Mouse (Mus musculus): ENCODE results near the gene Itga5. TPM values are rescaled to one million over a fixed set of nuclear protein-coding genes. Genes with fewer than 3 reads are reported as not detected.

The Itga5 gene
- total RNA-seq, 2 experiments from 2014 or later: 38.0 to 38.2 TPM

DNA sequence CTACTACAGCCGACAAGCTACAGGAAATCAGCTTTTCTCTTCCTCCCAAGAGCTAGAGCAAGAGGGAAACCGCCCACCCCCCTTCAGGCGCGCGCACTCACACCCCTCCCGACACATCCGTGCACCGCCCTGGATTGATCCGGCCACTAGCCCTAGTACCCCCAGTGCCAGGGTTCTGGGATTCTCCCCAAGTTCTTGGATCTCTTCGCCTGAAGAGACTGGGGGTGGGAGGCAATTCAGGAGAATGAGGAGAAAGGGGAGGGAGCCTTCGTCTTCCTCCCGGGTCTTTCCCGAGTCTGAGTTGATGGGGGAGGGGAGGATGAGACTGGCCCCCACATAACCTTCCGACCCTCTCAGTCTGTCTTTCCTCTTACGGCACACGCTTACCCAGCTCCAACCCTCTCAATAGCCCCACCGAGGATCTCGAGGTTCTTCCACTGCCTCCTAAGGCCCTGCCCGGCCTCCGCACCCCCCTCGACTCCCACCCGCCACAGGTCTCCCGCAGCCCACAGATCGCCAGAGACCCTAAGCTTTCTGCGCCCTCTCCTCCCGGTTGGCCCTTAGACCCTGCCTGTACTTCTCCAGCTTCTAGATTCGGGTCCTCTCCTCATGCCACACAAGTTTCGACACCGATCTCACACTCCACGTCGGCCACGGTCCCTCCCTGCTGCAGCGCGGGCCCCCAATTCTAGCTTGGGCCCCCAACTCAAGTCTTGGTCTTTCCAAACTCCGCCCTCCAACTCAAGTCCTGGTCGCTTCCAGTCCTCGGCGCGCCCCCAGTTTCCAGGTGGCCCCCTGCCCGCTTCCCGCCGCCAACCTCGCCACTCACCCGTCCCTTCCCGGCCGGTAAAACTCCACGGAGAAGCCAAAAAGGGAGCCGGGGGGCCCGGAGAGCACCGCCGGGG, 840 bp downstream of the Itga5 start:
- DNase-seq: peak; percentile 67

DNA sequence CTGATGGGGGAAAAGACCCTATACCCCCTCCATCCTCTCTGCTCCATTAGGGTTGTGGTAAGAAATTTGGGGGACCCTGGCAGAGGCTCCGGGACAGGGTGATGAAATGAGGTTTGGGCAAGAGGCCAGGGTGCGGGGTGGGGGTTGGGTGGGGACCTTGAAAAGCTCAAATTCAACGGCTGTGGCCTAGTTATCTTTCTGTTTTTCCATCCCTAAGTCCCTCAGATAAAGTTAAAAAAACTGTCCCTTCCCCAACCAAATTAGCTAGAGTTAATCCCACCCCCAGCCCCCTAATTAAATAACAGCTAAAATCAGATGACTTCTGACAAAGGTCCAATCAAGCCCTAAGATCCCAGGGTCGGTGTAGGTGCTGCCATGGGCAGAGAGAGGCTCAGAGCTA, 1.8 kb downstream of the Itga5 start:
- no peak for DNase-seq

DNA sequence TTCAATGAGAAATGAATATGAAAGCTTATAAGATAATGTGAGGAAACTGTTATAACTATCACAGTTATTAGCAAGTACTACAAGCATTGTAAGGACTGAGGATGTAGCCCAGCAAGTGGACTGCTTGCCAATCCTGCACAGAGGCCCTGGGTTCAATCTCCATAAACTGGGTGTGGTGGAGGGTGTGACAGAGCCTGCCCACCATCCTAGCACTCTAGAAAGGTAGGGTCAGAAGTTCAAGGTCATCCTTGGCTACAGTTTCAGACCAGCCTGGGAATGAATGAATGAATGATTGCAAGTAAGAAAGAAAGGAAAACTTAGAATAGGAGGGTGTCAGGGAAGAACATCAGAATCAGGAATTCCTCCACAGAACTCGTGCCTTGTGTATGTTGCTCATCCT, 2.8 kb downstream of the Itga5 start:
- DNase-seq: no peak

DNA sequence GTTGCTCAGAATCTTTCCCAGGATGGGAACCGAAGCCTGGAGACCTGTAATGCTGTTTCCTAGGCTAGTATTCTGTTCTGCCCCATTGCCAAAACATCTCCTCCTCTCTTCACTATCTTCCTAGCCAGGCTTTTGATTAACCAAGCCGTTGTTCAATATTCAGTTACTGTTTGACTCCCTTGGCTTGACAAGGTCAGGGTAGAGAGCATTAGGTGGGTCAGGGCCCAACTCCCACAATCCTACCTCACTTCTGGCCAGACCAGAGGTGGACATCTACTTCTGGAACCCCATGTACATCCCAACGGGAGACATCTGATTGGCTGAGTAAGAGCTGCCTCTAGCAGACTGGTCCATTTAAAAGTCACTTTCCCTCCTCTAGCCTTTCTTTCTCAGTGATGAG, 3.6 kb downstream of the Itga5 start:
- no peak for DNase-seq

DNA sequence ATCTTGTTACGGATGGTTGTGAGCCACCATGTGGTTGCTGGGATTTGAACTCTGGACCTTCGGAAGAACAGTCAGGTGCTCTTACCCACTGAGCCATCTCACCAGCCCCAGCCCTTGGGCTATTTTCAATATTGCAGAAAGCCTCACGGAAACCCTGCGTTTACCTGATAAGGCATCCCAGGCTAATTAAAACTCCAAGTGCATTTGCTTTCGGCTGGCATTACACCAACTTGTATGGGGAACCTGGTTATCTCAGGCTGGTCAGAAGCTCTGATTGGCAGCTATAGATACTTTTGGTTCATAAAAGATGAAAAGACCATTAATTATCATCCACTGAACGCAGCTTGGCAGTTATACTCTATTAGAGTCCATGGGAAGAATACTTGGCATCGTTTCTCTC, 4.2 kb downstream of the Itga5 start:
- DNase-seq: no peak

DNA sequence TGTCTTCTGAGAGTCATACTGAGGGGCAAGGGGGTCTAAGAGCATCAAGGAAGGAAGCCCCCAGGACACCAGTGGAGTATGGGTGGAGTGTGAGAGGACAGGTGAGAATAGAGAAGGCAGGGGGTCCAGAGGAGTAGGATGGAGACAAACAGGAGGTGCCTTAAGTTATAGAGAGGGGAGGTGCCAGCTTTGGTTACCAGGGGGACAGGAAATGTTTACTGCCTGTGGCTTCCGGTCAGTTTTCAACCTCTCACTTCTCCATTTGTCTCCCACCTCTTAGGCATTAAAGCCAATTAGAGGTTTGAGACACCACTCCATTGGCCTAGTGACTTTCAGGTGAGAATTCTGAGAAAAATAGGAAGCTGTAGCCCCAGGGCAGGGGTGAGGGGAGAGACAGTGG, 5.3 kb downstream of the Itga5 start:
- DNase-seq: no peak

DNA sequence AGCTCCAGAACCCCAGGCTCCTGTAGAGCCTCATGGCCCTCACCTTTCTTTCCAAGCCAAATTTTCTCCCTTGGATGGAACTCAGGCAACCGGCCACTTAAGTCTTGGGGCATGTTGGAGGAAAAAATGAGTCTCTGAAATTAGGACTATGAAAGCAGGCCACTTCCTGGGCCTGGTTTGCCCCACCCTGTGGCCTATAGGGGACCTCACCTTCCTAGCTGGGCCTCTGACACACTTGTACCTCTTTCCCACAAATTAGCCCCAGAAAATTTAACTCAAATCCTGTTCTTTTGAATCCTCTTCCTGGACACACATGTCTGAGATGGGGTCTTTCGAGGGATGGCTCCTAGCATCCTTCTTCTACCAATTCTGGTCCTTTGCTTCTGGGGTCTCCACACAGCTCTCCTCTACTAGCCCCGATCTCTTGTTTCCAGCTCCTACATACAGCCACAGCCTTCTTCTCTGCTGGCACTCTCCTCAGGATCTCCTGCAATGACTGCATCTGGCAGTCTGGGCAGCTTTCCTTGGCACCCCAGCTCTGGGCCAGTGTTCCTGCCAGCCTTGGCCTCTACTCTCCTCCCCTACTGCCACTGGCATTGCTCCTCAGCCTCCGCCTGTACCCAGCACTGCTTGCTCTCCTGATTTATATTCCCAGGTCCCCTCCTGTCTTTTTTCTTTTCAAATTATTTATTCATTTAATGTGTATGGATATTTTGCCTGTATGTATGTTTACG, 6.5 kb downstream of the Itga5 start:
- peak; percentile 80 for DNase-seq

DNA sequence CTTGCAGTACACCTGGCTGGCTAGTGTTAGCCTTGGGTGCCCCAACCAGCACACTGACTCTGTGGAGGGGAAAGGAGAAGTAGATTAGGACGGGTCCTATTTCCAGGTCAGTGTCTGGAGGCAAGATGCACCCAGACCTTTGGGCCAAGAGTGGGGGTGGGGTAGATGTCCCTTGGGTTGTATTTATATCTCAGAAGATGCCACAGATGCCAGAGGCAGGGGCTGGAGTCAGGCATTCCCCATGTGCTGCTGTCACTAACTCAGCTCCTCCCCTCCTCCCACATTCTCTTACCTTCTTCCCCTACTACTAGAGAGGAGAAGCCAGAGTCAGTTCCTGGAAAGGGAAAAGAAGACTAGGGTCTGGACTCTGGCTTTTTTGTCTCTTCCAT, 7.4 kb downstream of the Itga5 start:
- DNase-seq: no peak

DNA sequence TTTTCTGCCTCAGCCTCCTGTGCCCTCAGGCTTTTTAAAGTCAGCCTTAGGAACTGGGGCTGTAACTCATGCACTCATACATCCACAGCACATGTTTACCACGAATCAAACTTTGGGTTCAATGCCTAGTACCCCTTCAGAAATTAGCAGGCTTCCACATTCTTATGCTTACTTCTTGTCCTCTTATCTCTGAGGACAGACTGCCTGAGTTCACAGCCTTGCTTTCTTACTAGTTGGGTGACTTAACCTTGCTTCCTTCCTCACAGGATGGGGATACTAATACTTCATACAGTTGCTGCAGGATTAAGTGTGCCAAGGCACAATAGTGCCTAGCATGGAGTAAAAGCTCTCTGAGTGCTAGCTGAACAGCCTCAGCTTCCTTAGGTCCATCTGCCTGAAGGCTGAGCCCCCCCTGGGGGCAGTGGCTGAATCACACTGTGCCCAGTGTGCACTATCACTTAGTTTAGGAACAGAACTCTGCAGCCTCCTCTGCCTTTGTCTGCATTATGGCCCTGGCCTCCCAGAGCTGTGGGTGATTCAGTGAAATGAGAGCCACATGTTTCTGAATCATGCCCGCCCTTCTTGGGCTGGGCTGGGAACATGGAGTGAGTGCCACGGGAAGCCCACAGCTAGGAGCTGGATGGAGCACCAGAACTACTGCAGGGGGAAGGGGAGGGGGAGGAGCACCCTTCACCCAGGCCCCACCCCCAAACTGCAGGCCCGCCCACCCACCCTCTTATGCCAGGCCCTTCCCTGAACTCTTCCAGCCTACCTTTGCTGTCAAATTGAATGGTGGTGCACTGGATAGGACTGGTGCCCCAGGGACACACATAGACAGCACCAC, 8.1 kb downstream of the Itga5 start:
- DNase-seq: peak; percentile 65

DNA sequence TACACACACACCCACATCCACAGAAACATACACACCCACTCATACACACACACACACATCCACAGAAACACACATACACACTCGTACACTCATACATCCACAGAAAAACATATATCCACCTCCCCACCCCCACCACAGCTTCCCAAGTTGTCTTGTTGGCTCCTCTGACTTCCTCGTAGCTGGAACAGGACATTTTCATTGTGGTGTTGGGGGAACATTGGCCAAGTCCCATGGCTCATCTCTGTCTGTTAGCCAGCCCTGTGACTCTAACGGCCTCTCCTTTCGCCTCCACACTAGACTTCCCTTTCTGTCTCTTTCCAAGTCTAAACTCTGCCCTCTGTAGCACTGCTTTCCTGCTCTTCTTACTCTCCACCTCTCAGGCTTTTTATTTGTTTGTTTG, 8.7 kb downstream of the Itga5 start:
- DNase-seq: no peak

DNA sequence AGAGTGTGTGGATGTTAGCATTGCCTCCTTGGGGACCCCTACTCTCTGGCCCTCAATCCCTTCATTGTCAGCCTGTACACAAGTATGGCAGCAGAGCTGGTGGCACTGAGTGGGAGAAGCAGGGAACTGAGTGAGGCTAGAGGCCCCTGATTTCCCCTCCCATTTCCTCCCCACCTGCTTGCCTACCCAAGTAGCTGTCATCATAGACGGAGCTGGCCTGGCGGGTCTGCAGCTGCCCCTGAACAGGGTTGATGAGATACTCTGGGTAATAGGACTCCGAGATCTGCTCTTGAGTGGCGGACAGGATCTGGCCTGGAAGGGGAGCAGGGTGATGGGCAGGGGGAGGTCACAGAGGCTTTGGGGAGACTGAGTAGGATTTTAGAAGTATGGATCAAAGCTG, 10.4 kb downstream of the Itga5 start:
- DNase-seq: no peak

DNA sequence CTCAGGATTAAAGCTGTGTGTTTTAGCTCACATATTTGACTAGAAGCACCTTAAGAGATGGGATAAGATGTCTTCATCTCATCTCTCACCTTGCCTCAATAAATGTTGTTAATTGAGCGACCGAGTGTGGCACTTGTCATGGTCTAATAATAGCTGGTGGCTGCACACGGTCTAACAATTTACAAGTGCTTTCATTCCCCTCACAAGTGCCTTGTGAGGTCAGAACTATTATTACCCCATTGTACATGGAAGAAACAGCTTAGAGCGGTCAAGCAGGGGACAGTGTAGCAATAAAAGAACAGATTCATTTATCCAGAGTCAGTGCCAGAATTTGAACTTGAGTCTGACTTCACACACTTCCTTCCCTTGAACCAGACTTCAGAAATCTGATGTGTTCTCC, 11.1 kb downstream of the Itga5 start:
- DNase-seq: no peak

DNA sequence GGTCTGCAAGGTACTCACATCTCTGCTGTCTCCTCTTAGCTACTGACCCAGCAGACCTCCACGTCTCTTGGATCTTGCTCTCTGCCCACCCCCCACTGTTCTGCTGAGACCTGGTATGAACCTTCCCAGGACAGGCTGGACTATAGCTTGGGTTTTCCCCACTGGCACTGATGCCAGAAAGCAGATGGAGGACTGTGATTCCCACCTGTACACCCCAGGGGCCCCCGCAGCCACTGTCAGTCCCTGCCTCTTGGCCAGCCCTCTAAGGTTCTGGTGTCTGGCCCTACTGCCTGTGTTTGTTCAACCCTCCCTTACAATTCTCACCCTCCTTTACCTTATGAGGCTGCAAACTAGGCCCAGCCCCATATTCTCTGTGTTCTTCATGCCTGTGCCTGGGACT, 11.9 kb downstream of the Itga5 start:
- DNase-seq: no peak

DNA sequence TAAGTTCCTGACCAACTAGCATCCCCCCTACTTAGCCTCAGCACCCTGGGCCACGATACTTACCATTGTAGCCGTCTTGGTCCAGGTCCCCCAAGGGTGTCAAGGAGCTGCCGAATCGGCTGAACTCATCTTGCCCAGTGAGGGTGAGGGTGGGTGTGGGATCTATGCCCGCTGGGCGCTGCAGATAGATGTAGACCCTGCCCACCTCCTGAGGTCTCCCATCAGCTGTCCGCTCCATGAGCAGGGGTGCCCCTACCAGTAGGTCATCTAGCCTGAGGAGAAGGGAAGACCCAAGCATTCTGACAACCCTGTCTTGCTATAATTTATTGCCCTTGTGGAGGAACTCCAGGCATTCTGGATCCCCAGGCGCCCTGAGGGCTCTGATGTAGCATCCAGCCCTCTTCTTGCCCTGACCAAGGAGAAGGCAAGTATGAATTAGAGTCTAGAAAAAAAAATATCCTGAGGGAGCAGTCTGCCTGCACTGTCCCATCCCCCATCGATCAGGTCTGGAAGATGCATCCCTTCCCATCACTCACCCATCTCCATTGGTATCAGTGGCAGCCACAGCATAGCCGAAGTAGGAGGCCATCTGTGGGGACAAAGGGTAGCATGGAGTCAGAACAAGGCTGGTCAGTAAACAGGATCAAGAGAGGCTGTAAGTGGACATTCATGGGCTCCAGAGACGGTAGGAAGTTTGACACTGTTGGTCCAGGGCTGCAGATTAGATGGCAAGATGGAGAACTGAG, 12.9 kb downstream of the Itga5 start:
- DNase-seq: no peak

DNA sequence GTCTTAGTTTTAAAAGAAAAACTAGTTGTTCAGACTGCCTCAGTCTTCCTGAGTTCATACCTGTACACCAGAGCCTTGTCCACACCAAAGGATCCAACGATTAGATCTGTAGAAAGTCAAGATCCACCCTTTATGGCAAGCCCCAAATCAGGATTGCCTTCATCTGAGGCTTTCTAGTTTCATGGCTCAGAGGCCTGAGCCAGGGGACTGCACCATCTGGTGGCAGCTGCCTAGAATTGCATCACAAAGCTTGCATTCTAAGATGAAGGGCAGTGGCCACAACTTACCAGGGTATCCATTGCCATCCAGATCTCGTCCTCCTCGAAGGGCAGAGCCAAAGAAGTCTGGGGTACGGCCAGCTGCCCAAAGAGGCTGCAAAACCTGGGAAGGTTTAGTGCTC, 13.7 kb downstream of the Itga5 start:
- peak; percentile 72 for DNase-seq

DNA sequence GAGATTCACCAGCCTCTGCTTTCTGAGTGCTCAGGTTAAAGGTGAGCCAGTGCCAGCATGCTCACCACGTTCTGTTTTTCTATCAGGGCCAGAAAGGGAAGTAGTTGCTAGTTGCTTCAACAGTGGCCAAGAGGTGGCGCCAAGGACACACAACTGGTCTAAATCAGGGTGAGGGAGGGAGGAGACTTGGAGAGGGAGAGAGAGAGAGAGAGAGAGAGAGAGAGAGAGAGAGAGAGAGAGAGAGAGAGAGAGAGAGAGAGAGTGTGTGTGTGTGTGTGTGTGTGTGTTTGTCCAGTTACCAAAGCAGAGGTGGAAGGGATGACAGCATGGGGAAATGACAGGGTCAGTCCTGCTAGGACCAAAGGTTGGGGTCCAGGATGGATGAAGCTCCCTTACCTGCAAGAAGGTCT, 19.3 kb downstream of the Itga5 start:
- DNase-seq: peak; percentile 75

DNA sequence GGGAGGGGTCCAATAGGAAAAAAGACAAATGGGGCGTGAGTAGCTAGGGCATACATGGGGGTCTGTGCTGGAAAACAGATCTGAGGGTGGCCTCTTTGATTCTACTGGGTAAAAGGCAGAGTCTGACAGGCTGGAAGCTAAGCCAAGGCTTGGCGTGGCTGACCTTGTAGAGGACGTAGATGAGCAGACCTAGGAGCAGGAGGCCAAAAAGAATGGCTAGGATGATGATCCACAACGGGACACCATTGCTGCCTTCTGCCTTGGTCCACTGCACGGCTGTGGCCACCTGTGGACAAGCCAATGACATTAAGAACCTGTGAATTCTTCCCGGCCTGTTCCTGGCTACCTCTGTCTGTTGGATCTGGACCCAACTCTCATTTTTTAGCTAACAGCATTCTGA, 20.8 kb downstream of the Itga5 start:
- DNase-seq: no peak

DNA sequence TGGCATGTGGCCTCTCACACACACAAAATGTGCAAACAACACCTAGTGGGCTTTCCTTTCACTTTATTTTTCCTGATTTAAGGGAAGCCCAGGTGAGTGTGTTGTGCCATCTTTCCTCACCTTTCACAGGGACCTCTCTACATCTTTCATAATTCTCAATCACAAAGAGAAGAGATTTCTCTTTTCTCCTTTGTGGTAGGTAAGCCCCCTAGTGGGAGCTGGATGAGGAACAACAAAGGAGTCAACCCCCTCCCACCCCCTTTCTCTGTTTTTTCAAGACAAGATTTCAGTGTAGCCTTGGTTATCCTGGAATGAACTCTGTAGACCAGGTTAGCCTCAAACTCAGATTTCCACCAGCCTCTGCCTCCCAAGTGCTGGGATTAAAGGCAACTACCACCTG, 23.0 kb downstream of the Itga5 start:
- DNase-seq: no peak

DNA sequence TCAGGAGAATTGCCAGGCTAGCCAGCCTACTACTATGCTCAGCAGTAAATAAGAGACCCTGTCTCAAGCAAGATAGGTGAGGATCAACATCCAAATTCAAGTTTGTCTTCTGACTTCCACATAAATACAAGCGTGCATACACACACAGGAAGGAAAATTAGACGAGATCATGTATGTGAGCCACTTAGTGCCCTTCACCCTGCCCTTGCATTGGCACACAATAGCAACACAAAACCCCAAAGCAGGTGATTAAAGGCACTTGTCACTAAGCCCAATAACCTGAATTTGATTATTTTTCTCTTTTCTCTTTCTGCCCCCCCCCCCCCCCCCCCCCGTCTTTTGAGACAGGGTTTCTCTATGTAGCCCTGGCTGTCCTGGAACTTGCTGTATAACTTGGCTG, 23.6 kb downstream of the Itga5 start:
- DNase-seq: no peak

DNA sequence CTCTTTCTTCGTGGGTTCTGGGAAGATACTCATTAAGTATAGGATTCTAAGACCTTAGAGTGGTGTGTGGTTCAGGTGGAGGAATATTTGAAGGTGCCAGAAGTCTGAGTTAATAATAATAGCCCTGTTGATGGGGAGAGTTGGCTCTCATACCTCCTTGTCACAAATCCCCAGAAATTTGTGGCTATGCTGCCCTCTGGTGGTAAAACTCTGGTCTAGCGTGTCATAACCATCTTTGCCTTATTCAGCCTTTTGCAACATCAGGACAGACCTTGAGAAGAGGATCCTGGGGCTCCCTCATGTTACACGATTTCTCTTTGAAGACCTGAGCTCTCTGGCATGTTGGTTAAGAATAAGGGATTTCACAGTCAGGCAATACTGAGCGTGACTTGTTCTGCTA, 24.1 kb downstream of the Itga5 start:
- peak; percentile 85 for DNase-seq

DNA sequence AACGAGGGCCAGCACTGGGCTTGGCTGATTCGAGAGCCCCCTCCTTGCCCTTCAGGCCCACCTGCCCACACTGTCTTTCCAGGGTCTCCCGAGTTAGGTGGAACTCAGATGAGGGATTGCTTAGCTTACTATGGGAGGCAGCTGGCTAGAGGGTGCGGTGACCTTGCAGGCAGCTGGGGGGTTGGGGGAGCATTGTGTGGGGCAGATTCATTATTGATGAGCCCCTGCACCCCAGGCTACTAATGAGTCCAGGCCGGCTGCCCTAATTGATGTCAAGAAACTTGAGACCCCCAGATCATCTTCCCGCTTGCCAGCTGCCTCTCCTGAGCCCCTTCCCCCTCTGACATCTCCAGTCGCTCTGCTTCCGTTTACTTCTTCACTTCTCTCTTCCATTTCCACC, 25.0 kb downstream of the Itga5 start:
- no peak for DNase-seq

DNA sequence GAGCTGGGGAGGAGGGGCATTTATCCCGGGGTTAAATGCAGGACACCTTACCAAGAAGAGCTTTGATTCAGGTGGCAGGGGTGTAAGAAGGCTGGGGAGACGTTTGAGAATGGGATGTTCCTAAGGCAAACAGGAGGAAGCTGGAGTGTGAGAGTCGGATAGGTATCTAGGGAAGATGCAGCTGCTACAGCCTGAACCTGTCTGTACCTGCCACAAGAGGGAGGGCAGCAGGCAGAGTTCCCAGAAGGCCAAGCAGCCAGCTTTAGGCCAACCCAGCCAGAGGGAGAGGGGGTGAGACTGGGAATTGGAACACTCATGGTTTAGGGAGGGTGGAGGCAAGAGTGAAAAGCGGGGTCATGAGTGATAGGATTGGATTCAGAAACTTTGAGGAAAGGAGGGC, 25.8 kb downstream of the Itga5 start:
- no peak for DNase-seq

Data from adrenal gland, postnatal 10 days (tissue).